Mouse (Mus musculus) spleen, embryonic (tissue): ENCODE measurements around the gene Pafah1b1.

Experiments
- CTCF ChIA-PET: fragments of 350-600 bp; sonication (Branson Sonifier 250); formaldehyde crosslinking; loops from one replicate; lab custom pipeline; 2022; lab: Charles Lee

Gene Pafah1b1

DNA sequence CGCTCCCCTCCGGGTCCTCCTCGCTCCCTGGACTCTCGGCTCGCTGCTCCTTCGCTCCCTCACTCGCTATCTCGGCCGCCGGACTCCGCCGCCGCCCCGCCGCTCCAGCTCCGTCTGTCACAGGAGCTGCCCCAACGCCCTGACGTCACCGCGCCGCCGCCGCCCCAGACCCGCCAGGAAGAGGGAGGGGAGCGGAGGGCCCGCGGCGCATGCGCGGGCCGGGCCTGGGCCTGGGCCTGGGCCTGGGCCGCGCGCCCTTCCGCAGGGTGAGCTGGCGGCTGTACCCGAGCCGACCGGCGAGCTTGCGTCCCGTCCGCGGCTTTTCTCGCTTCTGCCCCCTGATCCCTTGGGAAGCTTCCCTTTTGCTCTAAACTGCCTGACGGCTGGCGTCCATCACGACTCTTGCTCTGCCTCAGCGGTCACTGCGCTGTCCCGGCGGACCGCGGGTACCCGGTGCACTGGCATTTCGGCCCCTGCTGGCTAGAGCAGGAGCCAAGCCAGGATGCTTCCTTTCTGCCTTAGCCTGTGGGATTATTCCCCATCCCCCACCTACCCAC lies at the start of gene Pafah1b1:
TSS of gene Pafah1b1 (minus strand) at position 436 of the 557 bp plus-strand sequence.
- CTCF ChIA-PET, result interaction anchor here (0.6 kb wide), 1 partner anchor 866 kb away, joined by 3 read pairs; no protein-coding TSS in a partner anchor

DNA sequence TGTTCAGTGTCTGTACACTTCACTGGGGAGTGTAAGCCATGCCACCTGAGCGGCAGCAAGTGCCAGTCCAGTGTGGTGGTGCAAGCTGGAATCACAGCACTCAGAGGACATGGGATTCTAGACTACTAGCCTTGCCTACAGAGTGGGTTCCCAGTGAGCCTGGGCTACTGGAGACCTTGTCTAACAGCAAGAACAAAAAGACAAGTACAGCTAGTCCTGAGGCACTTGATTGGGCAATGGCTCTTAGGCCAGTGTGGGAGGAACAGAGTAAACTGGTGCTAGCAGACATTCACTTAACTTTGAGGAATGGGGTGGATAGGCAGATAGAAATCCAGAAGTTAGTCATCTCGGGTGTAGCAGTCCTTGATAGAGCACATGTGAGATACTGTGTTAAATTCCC lies 47.9 kb upstream of the Pafah1b1 start:
- CTCF ChIA-PET, result no interaction called here

DNA sequence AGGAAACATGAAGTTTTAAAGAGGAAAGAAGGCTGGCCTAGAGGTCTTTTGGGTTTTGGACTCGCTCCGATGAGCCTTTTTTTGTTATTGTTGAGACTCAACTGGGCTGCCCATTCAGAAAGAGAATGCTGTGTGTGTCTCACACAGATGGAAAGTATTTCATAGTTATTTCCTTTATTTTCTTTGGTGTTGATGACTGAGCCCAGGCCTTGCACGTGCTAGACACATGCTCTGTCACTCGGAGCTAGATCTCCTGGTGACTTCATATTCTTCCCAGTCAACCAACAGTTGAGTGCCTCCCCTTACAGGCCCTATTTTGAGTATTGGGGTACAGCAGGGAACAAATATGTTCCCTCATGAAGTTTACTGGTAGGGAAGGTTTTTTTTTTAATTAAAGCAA lies 47.2 kb upstream of the Pafah1b1 start:
- CTCF ChIA-PET, result interaction anchor here (1.1 kb wide), 1 partner anchor 11 kb away, joined by 3 read pairs; no protein-coding TSS in a partner anchor

DNA sequence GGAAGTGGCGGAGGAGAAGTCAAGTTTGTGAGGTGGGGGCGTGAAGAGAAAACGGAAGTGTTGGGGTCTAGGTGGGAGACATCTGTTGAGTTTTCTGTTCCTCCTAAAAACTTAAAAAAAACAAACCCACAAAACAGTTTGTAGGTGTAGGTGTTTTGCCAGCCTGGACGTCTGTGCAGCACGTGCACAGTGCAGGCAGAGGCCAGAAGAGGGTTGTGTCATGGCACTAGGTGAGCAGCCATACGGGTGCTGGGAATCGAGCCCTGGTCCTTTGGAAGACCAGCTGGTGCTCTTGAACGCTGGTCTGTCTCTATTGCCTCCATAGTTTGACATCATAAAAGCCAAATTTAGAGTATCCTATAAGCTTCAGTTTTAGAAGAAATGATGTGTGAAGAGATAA lies 46.8 kb upstream of the Pafah1b1 start:
- CTCF ChIA-PET, result interaction anchor here (1.1 kb wide), 1 partner anchor 11 kb away, joined by 3 read pairs; no protein-coding TSS in a partner anchor

DNA sequence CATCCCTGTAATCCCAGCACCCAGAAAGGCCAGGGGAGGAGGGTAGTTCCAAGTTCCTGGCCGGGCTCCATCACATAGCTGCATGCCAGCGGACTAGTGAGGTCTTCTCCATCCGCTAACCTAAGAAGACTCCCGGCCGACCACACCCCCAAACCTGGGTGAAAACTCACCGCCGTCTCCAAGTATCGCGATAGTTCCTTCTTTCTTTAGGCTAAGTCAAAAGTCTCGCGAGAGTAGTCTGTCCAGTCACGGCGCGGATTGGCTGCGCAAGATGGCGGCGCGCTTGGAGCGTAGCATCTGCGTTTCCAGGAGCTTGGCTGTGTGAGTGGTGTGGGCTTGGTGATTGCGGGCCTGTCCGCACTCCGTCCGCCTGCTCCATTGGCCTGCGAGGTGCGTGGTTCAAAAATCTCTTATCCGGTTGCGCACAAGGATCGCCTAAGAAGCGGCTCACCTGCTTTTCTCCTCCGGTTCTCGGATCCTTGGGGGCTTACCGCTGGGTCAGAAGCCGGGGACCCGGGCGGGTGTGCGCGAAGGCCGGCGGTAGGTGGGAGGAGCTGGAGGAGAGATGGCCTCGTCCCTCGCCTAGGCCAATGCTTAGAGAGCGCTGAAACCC lies 46.2 kb upstream of the Pafah1b1 start, which contains the start of gene Mettl16:
TSS of gene Mettl16 (plus strand) at position 236 of the 613 bp plus-strand sequence.
- CTCF ChIA-PET, result interaction anchor here (1.1 kb wide), 1 partner anchor 12 kb away, joined by 3 read pairs; no protein-coding TSS in a partner anchor

DNA sequence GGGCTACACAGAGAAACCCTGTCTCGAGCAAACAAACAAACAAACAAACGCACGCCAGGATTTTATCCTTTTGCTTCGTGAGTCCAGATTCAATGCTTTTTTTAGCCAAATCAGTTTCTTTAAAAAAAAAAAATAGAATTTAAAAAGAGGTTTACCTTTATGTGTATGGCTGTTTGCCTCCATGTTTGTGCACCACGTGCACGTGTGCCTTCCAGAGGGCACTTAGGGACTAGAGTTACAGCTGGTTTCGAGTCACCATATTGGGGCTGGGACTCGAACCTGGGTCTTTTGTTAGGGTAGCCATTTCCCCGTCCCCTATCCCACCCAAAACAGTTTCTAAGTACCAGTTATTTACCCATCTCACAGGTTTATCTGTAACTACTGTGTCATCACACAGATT lies 45.6 kb upstream of the Pafah1b1 start:
- CTCF ChIA-PET, result no interaction called here

DNA sequence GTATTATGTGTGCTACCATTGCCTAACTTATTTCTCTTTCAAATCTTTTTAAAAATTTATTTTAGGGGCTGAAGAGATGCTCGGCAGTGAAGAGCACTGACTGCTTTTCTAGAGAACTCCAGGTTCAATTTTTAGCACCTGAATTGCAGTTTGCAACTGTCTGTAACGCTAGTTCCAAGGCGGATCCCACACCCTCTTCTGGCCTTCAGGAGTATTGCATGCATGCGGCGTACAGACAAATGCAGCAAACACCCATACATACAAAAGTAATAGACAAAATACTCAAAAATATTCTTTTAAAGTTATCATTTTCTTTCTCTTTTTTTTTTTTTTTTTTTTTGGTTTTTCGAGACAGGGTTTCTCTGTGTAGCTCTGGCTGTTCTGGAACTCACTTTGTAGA lies 43.6 kb upstream of the Pafah1b1 start:
- CTCF ChIA-PET, result interaction anchor here (0.6 kb wide), 2 partner anchors 397 to 567 kb away, joined by 3 to 14 read pairs; no protein-coding TSS in a partner anchor

DNA sequence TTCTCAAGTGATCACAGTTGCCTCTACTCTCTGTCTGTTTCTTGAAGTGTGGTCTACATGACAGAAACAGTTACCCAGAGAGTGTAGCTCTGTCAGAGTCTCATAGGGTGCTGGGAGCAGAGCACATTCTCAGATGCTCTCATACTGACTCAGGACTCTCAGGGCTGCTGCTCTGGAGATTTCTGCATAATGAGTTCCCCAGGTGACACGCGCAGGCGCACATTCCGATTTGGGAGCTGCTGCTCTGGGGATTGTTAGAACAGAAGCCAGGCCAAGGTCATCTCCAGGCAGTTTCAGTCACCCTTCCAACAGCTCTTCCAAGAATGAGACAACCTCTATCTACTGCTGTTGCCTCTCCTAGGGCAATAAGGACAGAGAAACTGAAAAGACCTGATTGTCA lies 43.0 kb upstream of the Pafah1b1 start:
- CTCF ChIA-PET, result interaction anchor here (0.6 to 1.0 kb wide), 2 partner anchors 32 to 41 kb away, joined by 3 to 4 read pairs; no protein-coding TSS in a partner anchor

DNA sequence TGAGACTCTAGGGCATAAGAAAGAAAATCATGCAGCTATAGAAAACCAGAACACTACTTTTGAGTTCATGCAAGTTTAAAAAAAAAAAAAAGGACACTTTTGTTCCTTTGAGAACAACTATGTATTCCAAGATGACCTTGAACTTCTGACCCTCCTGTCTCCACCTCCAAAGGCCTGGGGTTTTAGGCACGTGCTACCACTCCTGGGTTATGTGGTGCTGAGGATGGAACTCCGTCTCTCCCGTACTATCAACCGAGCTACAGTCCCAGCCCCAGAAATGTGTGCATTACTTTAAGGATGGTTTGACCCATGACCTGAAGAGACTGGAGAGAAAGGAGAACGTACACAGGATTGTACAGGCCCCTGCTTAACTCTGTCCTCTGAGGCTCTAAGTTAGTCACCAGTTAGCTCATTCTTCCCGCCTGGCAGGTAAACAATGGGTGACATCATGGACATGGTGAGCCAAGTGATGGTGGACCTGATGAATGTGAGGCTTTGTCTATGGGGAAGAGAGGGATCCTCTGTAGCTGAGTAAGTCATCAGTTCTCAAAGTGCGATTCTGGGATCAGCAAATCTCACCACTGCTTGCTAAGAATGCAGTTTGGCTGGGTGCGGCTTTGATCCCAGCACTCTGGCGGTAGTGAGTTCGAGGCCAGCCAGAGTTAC lies 39.6 kb upstream of the Pafah1b1 start:
- CTCF ChIA-PET, result interaction anchor here (0.7 to 0.9 kb wide), 2 partner anchors 38 to 111 kb away, joined by 3 read pairs; no protein-coding TSS in a partner anchor

DNA sequence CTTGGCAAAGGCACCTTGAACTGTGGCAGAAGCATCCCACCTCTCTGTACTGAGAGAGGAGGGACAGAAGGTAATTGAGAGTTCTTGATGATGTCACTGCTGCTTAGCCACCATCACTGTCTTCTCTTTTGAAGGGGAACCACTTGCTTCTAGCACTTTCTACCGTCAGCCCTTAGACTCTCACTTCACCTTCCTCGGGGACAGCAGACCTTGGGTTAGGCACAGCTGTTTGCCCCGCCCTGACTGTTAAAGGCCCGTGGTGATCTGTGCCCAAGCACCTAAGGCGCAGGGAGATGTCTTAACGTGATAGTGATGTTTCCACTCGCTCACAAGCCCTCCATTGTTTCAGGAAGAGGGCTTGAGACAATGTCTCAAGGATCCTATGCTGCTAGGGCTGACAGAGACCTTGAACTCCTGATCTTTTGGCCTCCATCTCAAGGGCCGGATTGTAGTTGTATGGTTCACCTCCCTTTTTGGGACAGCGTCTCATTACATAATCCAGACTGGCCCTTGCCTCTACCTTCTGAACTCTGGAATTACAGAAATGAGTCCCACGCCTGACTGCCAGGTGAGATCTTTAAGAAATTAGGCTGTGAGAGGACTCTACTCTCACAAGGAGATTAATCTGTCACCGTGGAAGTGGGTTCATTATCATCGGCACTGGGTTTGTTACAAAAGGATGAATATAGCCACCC lies 36.7 kb upstream of the Pafah1b1 start:
- CTCF ChIA-PET, result interaction anchor here (0.5 kb wide), 1 partner anchor 55 kb away, joined by 6 read pairs; no protein-coding TSS in a partner anchor

DNA sequence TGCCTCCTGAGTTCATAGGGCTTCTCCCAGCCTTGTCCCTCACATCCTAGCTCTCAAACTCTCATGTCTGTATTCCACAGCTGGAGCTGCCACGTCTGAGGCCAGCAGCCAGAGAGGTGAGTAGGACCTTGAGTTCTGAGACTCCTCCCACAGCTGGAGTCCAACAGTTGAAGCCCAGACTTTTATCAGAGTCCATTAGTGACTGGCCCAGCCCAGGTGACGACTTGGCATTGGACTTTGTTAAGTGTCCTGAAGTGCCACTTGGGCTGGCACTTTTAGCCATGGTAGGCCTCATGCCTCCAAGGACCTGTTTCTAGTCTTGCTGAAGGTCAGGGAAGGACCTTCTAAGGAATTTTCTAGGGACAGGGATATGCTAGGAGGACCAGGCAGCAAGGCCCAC lies 32.2 kb upstream of the Pafah1b1 start:
- CTCF ChIA-PET, result no interaction called here

DNA sequence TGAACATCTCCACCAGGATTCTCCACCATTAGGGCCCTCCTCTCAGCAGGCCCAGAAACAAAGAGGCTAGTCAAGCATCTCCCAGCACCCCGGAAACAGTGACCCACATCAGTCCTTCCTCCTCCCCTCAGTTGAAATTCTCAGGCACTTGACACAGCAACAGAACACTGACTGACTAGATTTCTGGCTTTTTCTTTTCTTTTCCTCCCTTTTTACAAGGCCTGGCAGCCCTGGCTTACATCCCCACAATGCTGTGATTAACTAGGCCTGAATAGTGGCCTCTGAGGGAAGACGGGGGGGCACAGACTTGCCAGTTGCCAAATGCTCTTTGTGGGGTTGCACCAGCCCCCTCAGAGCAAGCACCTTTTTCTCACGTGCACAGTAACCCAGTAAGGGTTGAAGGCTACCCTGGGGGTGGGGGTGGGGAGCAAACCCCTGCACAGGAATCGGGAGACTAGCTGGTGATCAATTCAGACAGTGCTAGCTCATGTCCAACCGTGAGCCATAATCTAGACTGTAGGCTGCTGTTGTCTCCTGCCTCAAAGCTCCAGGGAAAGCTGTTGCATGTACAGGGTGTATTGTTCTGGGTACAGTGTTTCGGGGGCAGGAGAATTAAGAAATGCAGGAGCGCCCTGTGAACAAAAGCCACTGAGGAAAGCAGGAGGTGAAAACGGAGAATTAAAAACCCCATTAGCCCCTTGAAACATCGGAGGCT lies 27.0 kb upstream of the Pafah1b1 start:
- CTCF ChIA-PET, result no interaction called here

DNA sequence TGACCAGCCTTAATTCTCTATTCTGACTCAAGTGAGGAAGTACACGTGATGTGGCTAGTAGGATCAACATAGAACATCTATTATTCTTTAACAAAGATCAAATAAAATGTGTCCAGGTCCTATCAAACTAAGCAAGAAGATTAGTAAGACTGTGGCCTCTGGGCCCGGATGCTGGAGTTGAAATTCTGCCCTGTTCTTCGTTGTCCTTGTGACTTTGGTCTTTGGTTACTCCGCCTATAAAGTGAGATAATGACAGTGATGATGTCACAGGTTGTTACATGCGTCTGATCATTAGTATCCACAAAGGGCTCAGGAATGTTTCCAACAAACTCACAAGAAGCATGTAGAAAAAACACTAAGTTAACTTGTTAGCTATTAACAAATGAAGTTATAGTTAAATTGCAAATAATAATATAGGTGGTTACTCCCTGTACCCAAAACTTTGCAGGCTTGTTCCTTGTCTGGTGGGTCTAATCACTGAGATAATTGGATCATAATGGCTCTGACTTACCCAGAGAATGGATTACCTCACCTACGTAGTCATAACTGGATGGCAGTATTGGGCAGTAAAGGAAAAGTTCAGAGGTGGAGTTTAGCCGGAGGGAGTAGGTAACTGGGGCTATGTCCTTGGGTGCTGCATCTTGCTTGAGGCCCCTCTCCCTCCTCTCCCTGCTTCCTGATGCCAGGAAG lies 26.3 kb upstream of the Pafah1b1 start:
- CTCF ChIA-PET, result no interaction called here

DNA sequence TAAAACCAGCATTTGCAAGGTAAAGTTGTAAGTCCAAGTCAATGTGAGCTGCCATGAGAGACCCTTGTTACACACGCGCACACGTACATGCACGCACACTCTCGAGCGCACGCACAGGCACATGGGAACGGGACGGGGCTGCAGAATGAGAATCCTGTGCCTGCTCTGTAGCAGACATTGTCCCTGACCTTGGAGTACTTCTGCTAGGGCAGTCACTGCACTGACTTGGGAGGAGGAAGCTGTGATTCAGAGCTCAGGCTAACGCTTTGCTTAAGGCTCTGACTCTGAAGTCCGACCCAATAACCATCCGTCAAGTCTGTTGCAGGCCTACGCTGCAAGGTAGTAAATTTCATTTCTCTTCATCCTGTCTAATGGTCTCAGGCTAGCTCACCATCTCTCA lies 24.8 kb upstream of the Pafah1b1 start:
- CTCF ChIA-PET, result no interaction called here

DNA sequence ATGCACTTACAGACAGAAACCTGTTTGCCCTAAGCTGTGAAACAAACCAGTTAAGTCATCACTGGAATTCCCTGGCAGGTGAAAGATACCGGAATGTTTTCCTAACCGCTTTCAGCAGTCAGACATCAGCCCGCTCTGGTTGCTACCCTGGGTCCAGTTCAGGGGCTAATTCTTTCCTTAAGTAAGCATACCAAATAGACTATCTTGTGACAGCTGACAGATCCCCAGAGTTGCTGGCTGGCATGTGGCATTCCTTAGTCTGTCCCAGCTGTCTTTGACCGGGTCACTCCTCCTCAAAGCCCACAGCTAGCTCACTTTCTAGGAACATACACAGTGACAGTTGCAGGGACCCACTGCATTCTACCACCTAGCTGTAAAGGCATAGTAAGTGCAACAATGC lies 23.6 kb upstream of the Pafah1b1 start:
- CTCF ChIA-PET, result no interaction called here

DNA sequence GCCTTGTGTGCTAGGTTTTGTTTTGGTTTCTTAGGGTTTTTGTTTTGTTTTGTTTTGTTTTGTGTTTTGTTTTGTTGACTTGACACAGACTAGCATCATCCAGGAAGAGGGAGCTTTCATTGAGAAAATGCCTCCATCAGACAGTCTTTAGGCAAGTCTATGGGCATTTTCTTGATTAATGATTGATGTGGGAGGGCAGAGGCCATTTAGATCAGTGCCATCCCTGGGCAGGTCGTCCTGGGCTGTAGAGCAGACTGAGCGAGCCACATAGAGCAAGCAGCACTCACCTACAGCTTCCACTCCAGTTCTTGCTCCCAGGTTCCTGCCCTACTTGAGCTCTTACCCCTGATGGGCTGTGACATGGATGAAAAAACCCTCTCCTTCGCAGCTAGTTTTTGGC lies 13.4 kb upstream of the Pafah1b1 start:
- CTCF ChIA-PET, result no interaction called here

DNA sequence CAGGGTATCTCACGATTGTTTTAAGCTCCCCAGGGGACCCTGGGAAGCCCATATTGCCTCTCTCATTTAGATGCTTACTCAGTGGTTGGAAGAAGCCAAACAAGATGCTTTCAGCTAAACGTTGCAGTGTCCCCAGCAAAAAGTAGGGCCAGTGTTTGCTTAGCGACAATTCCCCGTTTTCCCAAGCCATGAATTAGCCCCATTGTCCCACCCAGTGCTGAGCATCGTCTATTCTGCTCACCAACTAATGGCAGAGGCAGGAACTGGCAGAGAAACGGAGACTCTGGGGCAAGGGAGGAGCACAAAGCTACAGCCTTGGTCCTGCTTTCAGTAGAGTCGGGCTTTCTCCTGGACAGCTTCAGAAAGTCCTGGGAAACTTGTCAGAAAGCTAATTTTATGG lies 10.4 kb upstream of the Pafah1b1 start:
- CTCF ChIA-PET, result no interaction called here

DNA sequence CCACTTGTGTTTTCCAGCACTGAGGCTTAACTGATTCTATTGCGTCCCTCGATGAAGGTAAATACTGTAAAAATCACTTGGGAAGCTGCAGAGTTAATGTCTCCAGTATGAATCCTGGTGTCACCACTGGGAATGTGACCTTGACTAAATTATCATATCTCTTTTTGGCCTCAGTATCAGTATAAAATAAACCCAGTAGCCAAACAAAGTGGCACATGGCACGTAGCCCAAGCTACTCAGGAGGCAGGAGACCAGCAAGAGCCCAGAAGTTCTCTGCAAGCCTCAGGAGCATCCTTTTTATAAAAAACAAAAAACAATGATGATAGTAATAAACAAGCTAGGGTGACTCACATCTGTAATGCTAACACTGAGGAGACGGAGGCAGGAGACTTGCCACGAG lies 711 bp upstream of the Pafah1b1 start:
- CTCF ChIA-PET, result interaction anchor here (0.6 to 1.1 kb wide), 2 partner anchors 39 to 865 kb away, joined by 3 read pairs; no protein-coding TSS in a partner anchor

DNA sequence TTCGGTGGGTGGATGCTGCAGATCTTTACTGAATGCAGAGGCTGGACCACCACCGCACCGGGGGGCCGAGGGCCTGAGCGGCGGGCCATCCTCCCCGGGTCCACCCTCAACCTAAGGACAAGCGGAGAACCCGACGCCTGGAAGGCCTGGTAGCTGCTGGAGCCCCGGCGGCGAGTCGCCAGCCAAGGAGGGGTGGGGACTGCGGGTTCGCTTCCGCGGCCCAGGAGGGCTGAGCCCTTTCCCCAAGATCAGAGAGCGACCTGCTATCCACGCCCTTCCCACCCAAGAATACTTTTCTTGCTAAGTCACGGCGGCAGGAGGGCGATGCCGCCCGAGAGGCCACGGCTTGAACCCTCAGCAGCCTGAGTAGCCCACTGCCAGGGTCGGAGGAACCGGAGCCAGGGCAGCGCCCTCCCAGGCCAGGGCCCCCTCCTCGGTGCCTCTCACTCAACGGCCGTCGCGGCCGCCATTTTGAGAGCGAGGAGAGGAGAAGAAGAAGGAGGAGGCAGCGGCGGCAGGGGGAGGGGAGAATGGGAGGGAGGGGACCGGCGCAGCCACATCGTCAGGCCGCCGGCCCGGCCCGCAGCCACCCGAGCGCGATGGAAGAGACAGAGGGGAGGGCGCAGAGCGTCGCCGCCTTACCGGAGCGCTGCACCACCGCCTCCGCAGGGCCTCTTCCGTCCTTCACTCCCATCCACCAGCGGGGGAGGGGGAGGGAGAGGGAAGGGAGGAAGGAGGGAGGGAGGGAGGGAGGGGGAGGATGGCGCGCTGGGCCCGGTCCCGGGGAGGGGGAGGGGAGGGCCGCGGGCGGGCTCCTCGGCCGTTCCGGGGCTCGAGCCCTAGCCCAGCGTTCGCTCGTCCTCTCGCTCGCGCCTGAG lies 874 bp downstream of the Pafah1b1 start:
- CTCF ChIA-PET, result no interaction called here
